Mouse (Mus musculus): ENCODE measurements around the gene Kprp. TPM values are rescaled to one million over a fixed set of nuclear protein-coding genes. Genes with fewer than 3 reads are reported as not detected.
"Not testable (repeated sequence)": the region's sequence is repeated elsewhere in the genome, so short reads cannot be mapped to it uniquely, and the experiment has no call there.

Gene Kprp
- polyA plus RNA-seq (2015; fragmentation: Nextera tagmentation; extraction: Ambion mirVana) = not detected in 2 replicates

GRCm38 (mm10) chr3:92827108-92827507 is at the start of gene Kprp:
Kprp (minus strand) TSS chr3:92827247.
- H3K9me3 ChIP-seq = no peaks in the 10 kb centered on the region
- ATAC-seq (ENCODE audit: borderline replicate concordance, extremely low read depth, low FRiP score, low TSS enrichment) = no peak
- no peak within 1 kb of the TSS for H3K4me2 ChIP-seq
- H3K4me1 ChIP-seq = no peaks in the 10 kb centered on the region
- no peak within 1 kb of the TSS for H3K4me3 ChIP-seq
- WGBS = 10% methylated on average over 1 of the region's 1 CpGs
- no peak within 1 kb of the TSS for H3K9ac ChIP-seq
- H3K27ac ChIP-seq = no peak within 1 kb of the TSS
- H3K27me3 ChIP-seq = no peaks in the 10 kb centered on the region
- no peaks in the 10 kb centered on the region for H3K36me3 ChIP-seq

DNA sequence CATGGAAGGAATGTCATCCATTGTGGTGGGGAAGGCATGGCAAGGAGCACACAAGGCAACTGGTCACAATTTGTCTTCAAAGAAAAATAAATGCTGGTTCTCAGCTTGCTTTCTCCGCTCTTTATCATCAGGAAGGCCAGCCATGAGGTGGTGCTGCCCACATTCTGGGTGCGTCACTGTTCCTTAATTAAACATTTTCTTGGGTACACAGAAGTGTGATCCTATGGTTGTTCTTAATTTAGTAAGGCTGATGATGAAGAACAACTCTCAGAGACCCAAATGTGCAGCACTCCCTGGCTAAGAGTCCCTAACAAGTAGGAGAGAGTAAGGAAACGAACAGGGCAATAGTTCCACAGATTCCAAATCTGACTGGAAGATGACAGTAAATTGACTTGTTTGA is 47.1 kb upstream of the Kprp start:
- no peak for ATAC-seq (ENCODE audit: borderline replicate concordance, extremely low read depth, low FRiP score, low TSS enrichment)

DNA sequence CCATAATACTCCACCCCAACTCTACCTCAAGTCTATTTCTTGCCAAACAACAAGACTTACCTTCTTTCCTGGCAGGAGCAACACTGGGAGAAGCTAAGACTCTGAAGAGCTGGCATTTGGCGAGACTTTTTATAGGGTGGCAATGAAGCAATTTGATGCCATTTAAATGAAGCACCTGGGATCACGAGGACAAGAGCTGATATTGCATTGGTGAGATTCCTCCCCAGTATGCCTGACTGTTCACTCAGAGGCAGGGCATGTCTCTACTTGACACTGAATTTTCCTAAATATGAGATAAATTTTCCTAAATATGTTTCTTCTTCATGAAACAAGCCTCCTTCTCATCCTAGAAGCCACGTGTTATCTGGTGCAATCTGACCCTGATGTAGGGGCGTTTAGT is 43.1 kb upstream of the Kprp start, which contains the start of gene 2310050C09Rik:
Gene 2310050C09Rik, minus strand, starts transcription at position 101 of the 400 bp plus-strand sequence.
- no peaks in the 10 kb centered on the region for H3K4me1 ChIP-seq
- H3K36me3 ChIP-seq = no peaks in the 10 kb centered on the region
- no peak within 1 kb of the TSS for H3K4me2 ChIP-seq
- ATAC-seq (ENCODE audit: borderline replicate concordance, extremely low read depth, low FRiP score, low TSS enrichment) = no peak
- no peaks in the 10 kb centered on the region for H3K27me3 ChIP-seq
- 65% methylated on average over 4 of the region's 4 CpGs for WGBS
- no peak within 1 kb of the TSS for H3K9ac ChIP-seq
- H3K27ac ChIP-seq = no peak within 1 kb of the TSS
- H3K9me3 ChIP-seq = no peaks in the 10 kb centered on the region
- no peak within 1 kb of the TSS for H3K4me3 ChIP-seq

More for the DNA sequence above, 47.1 kb upstream of the Kprp start:
- Histone ChIP-seq H3K4me3 (no peak overlapping the region), H3K36me3 (no peaks in the 10 kb centered on the region), H3K4me1 (no peaks in the 10 kb centered on the region), H3K9ac (no peak overlapping the region), H3K9me3 (no peaks in the 10 kb centered on the region), H3K27me3 (no peaks in the 10 kb centered on the region), H3K4me2 (no peak overlapping the region), H3K27ac (no peak overlapping the region)
- WGBS = 75% methylated on average over 3 of the region's 3 CpGs

DNA sequence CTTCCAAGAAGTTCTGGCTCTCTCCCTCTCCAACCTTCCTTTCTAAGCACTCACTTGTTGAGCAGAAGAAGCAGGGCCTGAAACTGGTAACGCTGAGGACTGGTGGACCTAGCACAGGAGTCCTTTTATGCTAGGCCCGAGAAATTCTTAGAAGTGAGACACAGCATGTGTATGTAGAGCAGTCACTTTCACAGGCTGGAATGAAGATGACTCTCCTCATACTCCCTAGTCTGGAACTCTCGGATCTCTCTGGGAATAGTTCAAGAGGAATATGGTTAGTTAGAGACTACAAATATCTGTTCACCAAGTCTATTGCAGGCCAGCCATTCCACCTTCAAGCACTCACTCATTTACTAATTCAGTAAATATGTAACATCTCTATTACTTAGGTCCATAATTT is 24.1 kb upstream of the Kprp start, which contains the start of gene Lce1l:
Gene Lce1l, minus strand, starts transcription at position 101 of the 400 bp plus-strand sequence.
- H3K4me2 ChIP-seq = no peak within 1 kb of the TSS
- H3K4me3 ChIP-seq = no peak within 1 kb of the TSS
- WGBS = 74% methylated on average over 3 of the region's 3 CpGs
- H3K9ac ChIP-seq = no peak within 1 kb of the TSS
- H3K27me3 ChIP-seq = no peaks in the 10 kb centered on the region
- no peak within 1 kb of the TSS for H3K27ac ChIP-seq
- no peaks in the 10 kb centered on the region for H3K36me3 ChIP-seq
- ATAC-seq (ENCODE audit: borderline replicate concordance, extremely low read depth, low FRiP score, low TSS enrichment) = no peak
- no peaks in the 10 kb centered on the region for H3K9me3 ChIP-seq
- H3K4me1 ChIP-seq = no peaks in the 10 kb centered on the region

DNA sequence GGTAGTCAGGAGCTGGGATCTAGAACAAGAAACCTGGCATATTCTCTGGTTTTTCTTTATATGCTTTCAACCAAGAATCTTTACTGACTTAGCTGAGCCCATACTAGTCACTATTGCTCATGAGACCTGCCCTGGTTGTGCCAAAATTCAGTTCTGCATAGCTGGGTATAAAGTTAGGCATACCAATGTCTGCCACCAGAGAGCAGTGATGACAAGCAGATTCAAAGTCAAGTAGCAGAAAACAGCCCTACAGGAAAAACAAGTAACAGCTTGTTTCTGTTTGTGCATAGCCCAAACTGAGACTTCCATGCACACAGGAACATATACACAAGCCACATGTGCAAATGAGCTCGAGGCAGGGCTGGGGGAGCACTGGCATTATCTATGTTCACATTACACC is 1.2 kb downstream of the Kprp start:
- Histone ChIP-seq H3K4me2 (no peak overlapping the region), H3K9ac (no peak overlapping the region), H3K27ac (no peak overlapping the region), H3K27me3 (no peaks in the 10 kb centered on the region), H3K36me3 (no peaks in the 10 kb centered on the region), H3K9me3 (no peaks in the 10 kb centered on the region), H3K4me1 (no peaks in the 10 kb centered on the region), H3K4me3 (no peak overlapping the region)
- no peak for ATAC-seq (ENCODE audit: borderline replicate concordance, extremely low read depth, low FRiP score, low TSS enrichment)
- WGBS = 32% methylated on average over 1 of the region's 1 CpGs

GRCm38 (mm10) chr3:92816036-92816435 is 11.0 kb downstream of the Kprp start:
- not testable (repeated sequence) for H3K9me3 ChIP-seq; H3K27me3 ChIP-seq; H3K4me2 ChIP-seq; H3K36me3 ChIP-seq; ATAC-seq (ENCODE audit: borderline replicate concordance, extremely low read depth, low FRiP score, low TSS enrichment); H3K9ac ChIP-seq; H3K27ac ChIP-seq; H3K4me3 ChIP-seq; H3K4me1 ChIP-seq
- WGBS = 91% methylated on average over 2 of the region's 2 CpGs

GRCm38 (mm10) chr3:92815581-92815980 is 11.5 kb downstream of the Kprp start:
- ATAC-seq (ENCODE audit: borderline replicate concordance, extremely low read depth, low FRiP score, low TSS enrichment) = no peak
- H3K27me3 ChIP-seq = no peaks in the 10 kb centered on the region
- H3K4me1 ChIP-seq = no peaks in the 10 kb centered on the region
- 88% methylated on average over 3 of the region's 3 CpGs for WGBS
- no peak overlapping the region for H3K9ac ChIP-seq
- no peaks in the 10 kb centered on the region for H3K36me3 ChIP-seq
- no peak overlapping the region for H3K27ac ChIP-seq
- H3K4me2 ChIP-seq = no peak overlapping the region
- H3K4me3 ChIP-seq = no peak overlapping the region
- no peaks in the 10 kb centered on the region for H3K9me3 ChIP-seq

- H3K36me3 ChIP-seq = no peaks in the 10 kb centered on the region
- no peaks in the 10 kb centered on the region for H3K9me3 ChIP-seq
- no peaks in the 10 kb centered on the region for H3K27me3 ChIP-seq
- no peak within 1 kb of the TSS for H3K9ac ChIP-seq
- no peaks in the 10 kb centered on the region for H3K4me1 ChIP-seq
- ATAC-seq (ENCODE audit: borderline replicate concordance, extremely low read depth, low FRiP score, low TSS enrichment) = no peak
- no peak within 1 kb of the TSS for H3K4me2 ChIP-seq
- H3K4me3 ChIP-seq = no peak within 1 kb of the TSS
- no peak within 1 kb of the TSS for H3K27ac ChIP-seq
Measured at GRCm38 (mm10) chr3:92807791-92808190, 19.3 kb downstream of the Kprp start, which contains the start of gene Lce1k. Lce1k (minus strand) TSS chr3:92807891.

- no peaks in the 10 kb centered on the region for H3K9me3 ChIP-seq
- no peak within 1 kb of the TSS for H3K4me3 ChIP-seq
- H3K27me3 ChIP-seq = no peaks in the 10 kb centered on the region
- no peak within 1 kb of the TSS for H3K27ac ChIP-seq
- 74% methylated on average over 1 of the region's 1 CpGs for WGBS
- no peak for ATAC-seq (ENCODE audit: borderline replicate concordance, extremely low read depth, low FRiP score, low TSS enrichment)
- H3K4me1 ChIP-seq = no peaks in the 10 kb centered on the region
- H3K36me3 ChIP-seq = no peaks in the 10 kb centered on the region
- H3K4me2 ChIP-seq = no peak within 1 kb of the TSS
- H3K9ac ChIP-seq = no peak within 1 kb of the TSS
Measured at GRCm38 (mm10) chr3:92790414-92790813, 36.6 kb downstream of the Kprp start, which contains the start of gene Lce1j. Lce1j (minus strand) TSS chr3:92790514.

DNA sequence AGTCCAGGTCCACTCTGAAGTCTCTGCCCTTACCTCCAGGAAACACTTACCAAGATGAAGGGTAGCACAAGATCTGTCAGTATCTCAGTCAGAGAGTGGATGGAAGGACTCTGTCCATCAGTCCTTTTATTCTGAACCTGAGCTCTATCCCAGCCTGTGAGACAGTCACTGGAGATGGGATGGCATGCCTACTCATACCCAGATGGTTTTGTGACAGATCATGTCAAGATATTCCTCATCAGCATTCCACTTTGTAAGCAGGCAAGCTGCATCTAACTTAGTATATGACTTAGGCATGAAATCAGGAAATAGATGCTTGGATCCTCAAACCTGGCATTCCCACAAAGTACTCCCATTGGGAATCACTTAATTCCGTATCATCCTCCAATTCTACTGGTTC is 48.2 kb downstream of the Kprp start, which contains the start of gene Lce1i:
Gene Lce1i, minus strand, starts transcription at position 101 of the 400 bp plus-strand sequence.
- 82% methylated on average over 1 of the region's 1 CpGs for WGBS
- ATAC-seq (ENCODE audit: borderline replicate concordance, extremely low read depth, low FRiP score, low TSS enrichment) = no peak

More for the DNA sequence above, 48.2 kb downstream of the Kprp start, which contains the start of gene Lce1i:
- no peak within 1 kb of the TSS for H3K4me3 ChIP-seq
- H3K27me3 ChIP-seq = no peaks in the 10 kb centered on the region
- H3K4me1 ChIP-seq = no peaks in the 10 kb centered on the region
- H3K9me3 ChIP-seq = no peaks in the 10 kb centered on the region
- no peak within 1 kb of the TSS for H3K4me2 ChIP-seq
- H3K27ac ChIP-seq = no peak within 1 kb of the TSS
- no peak within 1 kb of the TSS for H3K9ac ChIP-seq
- H3K36me3 ChIP-seq = no peaks in the 10 kb centered on the region

Other genes with a start within 250 kb of the Kprp start
- not detected in 2 replicates for gene Smcp, start 238.2 kb downstream of the Kprp start, polyA plus RNA-seq (2015; fragmentation: Nextera tagmentation; extraction: Ambion mirVana)
- gene 2210017I01Rik, start 219.8 kb downstream of the Kprp start, polyA plus RNA-seq (2015; fragmentation: Nextera tagmentation; extraction: Ambion mirVana) = not detected in 2 replicates
- gene Lce6a, start 205.6 kb downstream of the Kprp start, polyA plus RNA-seq (2015; fragmentation: Nextera tagmentation; extraction: Ambion mirVana) = not detected in 2 replicates
- gene Lce1a1, start 178.9 kb downstream of the Kprp start, polyA plus RNA-seq (2015; fragmentation: Nextera tagmentation; extraction: Ambion mirVana) = not detected in 2 replicates
- not detected in 2 replicates for gene Lce1b, start 170.3 kb downstream of the Kprp start, polyA plus RNA-seq (2015; fragmentation: Nextera tagmentation; extraction: Ambion mirVana)
- not detected in 2 replicates for gene Lce1a2, start 156.9 kb downstream of the Kprp start, polyA plus RNA-seq (2015; fragmentation: Nextera tagmentation; extraction: Ambion mirVana)
- not detected in 2 replicates for gene Lce1c, start 148.0 kb downstream of the Kprp start, polyA plus RNA-seq (2015; fragmentation: Nextera tagmentation; extraction: Ambion mirVana)
- gene Lce1d, start 140.0 kb downstream of the Kprp start, polyA plus RNA-seq (2015; fragmentation: Nextera tagmentation; extraction: Ambion mirVana) = not detected in 2 replicates
- not detected in 2 replicates for gene Lce1e, start 118.2 kb downstream of the Kprp start, polyA plus RNA-seq (2015; fragmentation: Nextera tagmentation; extraction: Ambion mirVana)
- not detected in 2 replicates for gene Lce1f, start 106.9 kb downstream of the Kprp start, polyA plus RNA-seq (2015; fragmentation: Nextera tagmentation; extraction: Ambion mirVana)
- not detected in 2 replicates for gene Gm38119, start 88.2 kb downstream of the Kprp start, polyA plus RNA-seq (2015; fragmentation: Nextera tagmentation; extraction: Ambion mirVana)
- not detected in 2 replicates for gene Lce1g, start 74.9 kb downstream of the Kprp start, polyA plus RNA-seq (2015; fragmentation: Nextera tagmentation; extraction: Ambion mirVana)
- gene Lce1h, start 62.2 kb downstream of the Kprp start, polyA plus RNA-seq (2015; fragmentation: Nextera tagmentation; extraction: Ambion mirVana) = not detected in 2 replicates
- not detected in 2 replicates for gene Lce1i, start 48.3 kb downstream of the Kprp start, polyA plus RNA-seq (2015; fragmentation: Nextera tagmentation; extraction: Ambion mirVana)
- gene Lce1j, start 36.7 kb downstream of the Kprp start, polyA plus RNA-seq (2015; fragmentation: Nextera tagmentation; extraction: Ambion mirVana) = not detected in 2 replicates
- not detected in 2 replicates for gene Lce1k, start 19.4 kb downstream of the Kprp start, polyA plus RNA-seq (2015; fragmentation: Nextera tagmentation; extraction: Ambion mirVana)
- not detected in 2 replicates for gene Lce1l, start 24.0 kb upstream of the Kprp start, polyA plus RNA-seq (2015; fragmentation: Nextera tagmentation; extraction: Ambion mirVana)
- not detected in 2 replicates for gene 2310050C09Rik, start 43.0 kb upstream of the Kprp start, polyA plus RNA-seq (2015; fragmentation: Nextera tagmentation; extraction: Ambion mirVana)
- not detected in 2 replicates for gene Lce3a, start 99.0 kb upstream of the Kprp start, polyA plus RNA-seq (2015; fragmentation: Nextera tagmentation; extraction: Ambion mirVana)
- gene Lce3b, start 105.7 kb upstream of the Kprp start, polyA plus RNA-seq (2015; fragmentation: Nextera tagmentation; extraction: Ambion mirVana) = not detected in 2 replicates
- gene Lce3c, start 117.2 kb upstream of the Kprp start, polyA plus RNA-seq (2015; fragmentation: Nextera tagmentation; extraction: Ambion mirVana) = not detected in 2 replicates
- gene Lce3d, start 130.1 kb upstream of the Kprp start, polyA plus RNA-seq (2015; fragmentation: Nextera tagmentation; extraction: Ambion mirVana) = not detected in 2 replicates
- gene Lce3e, start 139.8 kb upstream of the Kprp start, polyA plus RNA-seq (2015; fragmentation: Nextera tagmentation; extraction: Ambion mirVana) = not detected in 2 replicates
- not detected in 2 replicates for gene Lce3f, start 165.0 kb upstream of the Kprp start, polyA plus RNA-seq (2015; fragmentation: Nextera tagmentation; extraction: Ambion mirVana)
- not detected in 2 replicates for gene Crct1, start 188.4 kb upstream of the Kprp start, polyA plus RNA-seq (2015; fragmentation: Nextera tagmentation; extraction: Ambion mirVana)
- gene Lce1m, start 191.8 kb upstream of the Kprp start, polyA plus RNA-seq (2015; fragmentation: Nextera tagmentation; extraction: Ambion mirVana) = not detected in 2 replicates
- not detected in 2 replicates for gene Gm4858, start 241.6 kb upstream of the Kprp start, polyA plus RNA-seq (2015; fragmentation: Nextera tagmentation; extraction: Ambion mirVana)

Measured in lung, embryonic 15.5 days (tissue).